Mouse (Mus musculus): ENCODE data around the gene Dnaaf2. TPM values are rescaled to one million over a fixed set of nuclear protein-coding genes. Genes with fewer than 3 reads are reported as not detected.
"Not testable (repeated sequence)": the region's sequence is repeated elsewhere in the genome, so short reads cannot be mapped to it uniquely, and the experiment has no call there.

Dnaaf2 gene
- polyA plus RNA-seq, 1 experiment from 2014 or later = 17.4 TPM

- WGBS = 94% methylated on average over 2 of the region's 2 CpGs
- no peak for ATAC-seq (ENCODE audit: low FRiP score)
- Histone ChIP-seq H3K9me3 (no peaks in the 10 kb centered on the region), H3K9ac (no peak overlapping the region), H3K4me1 (peaks cover 14% of the 10 kb centered on the region), H3K27ac (no peak overlapping the region), H3K36me3 (replicated peaks) (peaks cover 20% of the 10 kb centered on the region), H3K4me2 (no peak overlapping the region), H3K4me3 (replicated peaks) (no peak overlapping the region), H3K27me3 (no peaks in the 10 kb centered on the region)
These were observed 26.9 kb downstream of the Dnaaf2 start for GRCm38 (mm10) chr12:69171307-69171706.

- Histone ChIP-seq H3K9me3 (no peaks in the 10 kb centered on the region), H3K4me1 (peaks cover 14% of the 10 kb centered on the region), H3K9ac (peak within 1 kb of the TSS; percentile 74), H3K27ac (peak within 1 kb of the TSS; percentile 73), H3K36me3 (replicated peaks) (peaks cover 10% of the 10 kb centered on the region; the same call in 1 of the 2 replicates), H3K27me3 (no peaks in the 10 kb centered on the region), H3K4me3 (replicated peaks) (peak within 1 kb of the TSS; percentile 82), H3K4me2 (peak within 1 kb of the TSS; percentile 91)
- WGBS = under 1% methylated on average over 40 of the region's 40 CpGs
- ATAC-seq (ENCODE audit: low FRiP score) = peak; percentile 95
These were observed 29.6 kb downstream of the Dnaaf2 start, which contains the start of gene Lrr1 for GRCm38 (mm10) chr12:69168461-69169106. Gene Lrr1 (plus strand): TSS chr12:69168814.

- ATAC-seq (ENCODE audit: low FRiP score) = peak; percentile 64
- WGBS = 9% methylated on average over 18 of the region's 18 CpGs
- H3K9me3 ChIP-seq = no peaks in the 10 kb centered on the region
- peak overlapping the region; percentile 82 for H3K4me3 ChIP-seq (replicated peaks)
- peak overlapping the region; percentile 73 for H3K27ac ChIP-seq
- H3K4me2 ChIP-seq = peak overlapping the region; percentile 91
- peaks cover 5% of the 10 kb centered on the region; the same call in 1 of the 2 replicates for H3K36me3 ChIP-seq (replicated peaks)
- peak overlapping the region; percentile 74 for H3K9ac ChIP-seq
- H3K27me3 ChIP-seq = no peaks in the 10 kb centered on the region
- peaks cover 14% of the 10 kb centered on the region for H3K4me1 ChIP-seq
These were observed 30.4 kb downstream of the Dnaaf2 start for GRCm38 (mm10) chr12:69167656-69168460.

GRCm38 (mm10) chr12:69166861-69167581 lies 31.2 kb downstream of the Dnaaf2 start:
- not testable (repeated sequence) for H3K9me3 ChIP-seq; H3K4me3 ChIP-seq (replicated peaks); H3K9ac ChIP-seq; H3K4me2 ChIP-seq; H3K27me3 ChIP-seq; H3K36me3 ChIP-seq (replicated peaks); H3K27ac ChIP-seq; ATAC-seq (ENCODE audit: low FRiP score)
- peaks cover 14% of the 10 kb centered on the region for H3K4me1 ChIP-seq
- WGBS = 63% methylated on average over 8 of the region's 8 CpGs

GRCm38 (mm10) chr12:69164904-69165303 lies 33.3 kb downstream of the Dnaaf2 start:
- no peaks in the 10 kb centered on the region for H3K36me3 ChIP-seq (replicated peaks)
- no peak overlapping the region for H3K4me3 ChIP-seq (replicated peaks)
- H3K4me2 ChIP-seq = no peak overlapping the region
- no peak overlapping the region for H3K9ac ChIP-seq
- peaks cover 11% of the 10 kb centered on the region for H3K4me1 ChIP-seq
- H3K27ac ChIP-seq = no peak overlapping the region
- H3K9me3 ChIP-seq = no peaks in the 10 kb centered on the region
- 69% methylated on average over 3 of the region's 3 CpGs for WGBS
- H3K27me3 ChIP-seq = no peaks in the 10 kb centered on the region
- no peak for ATAC-seq (ENCODE audit: low FRiP score)

GRCm38 (mm10) chr12:69163586-69163985 lies 34.6 kb downstream of the Dnaaf2 start:
- not testable (repeated sequence) for H3K27me3 ChIP-seq; H3K4me2 ChIP-seq; ATAC-seq (ENCODE audit: low FRiP score); H3K9ac ChIP-seq; H3K4me1 ChIP-seq; H3K36me3 ChIP-seq (replicated peaks); H3K9me3 ChIP-seq; H3K27ac ChIP-seq; H3K4me3 ChIP-seq (replicated peaks)
- WGBS = 86% methylated on average over 4 of the region's 4 CpGs

- not testable (repeated sequence) for H3K4me3 ChIP-seq (replicated peaks); H3K4me2 ChIP-seq; H3K9me3 ChIP-seq; H3K9ac ChIP-seq; ATAC-seq (ENCODE audit: low FRiP score); H3K4me1 ChIP-seq; H3K27me3 ChIP-seq; H3K27ac ChIP-seq
- 82% methylated on average over 2 of the region's 2 CpGs for WGBS
- H3K36me3 ChIP-seq (replicated peaks) = peaks cover 18% of the 10 kb centered on the region
These were observed 37.6 kb downstream of the Dnaaf2 start for GRCm38 (mm10) chr12:69160677-69161076.

- ATAC-seq (ENCODE audit: low FRiP score) = peak; percentile 5; the same call in 1 of the 2 replicates
These were observed 38.7 kb downstream of the Dnaaf2 start for GRCm38 (mm10) chr12:69159578-69159940.

GRCm38 (mm10) chr12:69158765-69159577 lies 39.3 kb downstream of the Dnaaf2 start, which contains the start of gene Rps29:
Gene Rps29 (minus strand): TSS chr12:69159186.
- peak within 1 kb of the TSS; percentile 95 for H3K27ac ChIP-seq
- H3K4me1 ChIP-seq, H3K27me3 ChIP-seq, H3K9me3 ChIP-seq: not testable (repeated sequence)
- peak within 1 kb of the TSS; percentile 89 for H3K9ac ChIP-seq
- under 1% methylated on average over 60 of the region's 68 CpGs for WGBS
- peak within 1 kb of the TSS; percentile 64 for H3K4me2 ChIP-seq
- peak; percentile 99 for ATAC-seq (ENCODE audit: low FRiP score)
- peaks cover 23% of the 10 kb centered on the region for H3K36me3 ChIP-seq (replicated peaks)
- H3K4me3 ChIP-seq (replicated peaks) = peak within 1 kb of the TSS; percentile 72

More at GRCm38 (mm10) chr12:69159578-69159940, 38.7 kb downstream of the Dnaaf2 start:
- Histone ChIP-seq H3K4me3 (replicated peaks) (peak overlapping the region; percentile 14), H3K9me3 (no peaks in the 10 kb centered on the region), H3K27me3 (no peaks in the 10 kb centered on the region), H3K4me2 (0 out of 2 replicates have a peak overlapping the region, but pooled peaks have one; percentile 6), H3K9ac (no peak overlapping the region), H3K36me3 (replicated peaks) (peaks cover 23% of the 10 kb centered on the region), H3K4me1 (peaks cover 9% of the 10 kb centered on the region), H3K27ac (no peak overlapping the region)
- 5% methylated on average over 9 of the region's 9 CpGs for WGBS

GRCm38 (mm10) chr12:69158366-69158764 lies 39.9 kb downstream of the Dnaaf2 start:
- H3K9ac ChIP-seq = peak overlapping the region; percentile 89
- no peaks in the 10 kb centered on the region for H3K9me3 ChIP-seq
- ATAC-seq (ENCODE audit: low FRiP score) = peak; percentile 15; the same call in 1 of the 2 replicates
- peak overlapping the region; percentile 95 for H3K27ac ChIP-seq
- H3K4me1 ChIP-seq = peaks cover 9% of the 10 kb centered on the region
- H3K27me3 ChIP-seq = no peaks in the 10 kb centered on the region
- H3K4me3 ChIP-seq (replicated peaks) = peak overlapping the region; percentile 72
- WGBS = under 1% methylated on average over 19 of the region's 19 CpGs
- H3K4me2 ChIP-seq = peak overlapping the region; percentile 64
- H3K36me3 ChIP-seq (replicated peaks) = peaks cover 23% of the 10 kb centered on the region

GRCm38 (mm10) chr12:69157107-69157506 lies 41.1 kb downstream of the Dnaaf2 start:
- 94% methylated on average over 2 of the region's 2 CpGs for WGBS
- no peak overlapping the region for H3K27ac ChIP-seq
- no peaks in the 10 kb centered on the region for H3K27me3 ChIP-seq
- no peak for ATAC-seq (ENCODE audit: low FRiP score)
- H3K4me3 ChIP-seq (replicated peaks) = no peak overlapping the region
- H3K9me3 ChIP-seq = no peaks in the 10 kb centered on the region
- no peak overlapping the region for H3K9ac ChIP-seq
- peaks cover 9% of the 10 kb centered on the region for H3K4me1 ChIP-seq
- H3K36me3 ChIP-seq (replicated peaks) = peaks cover 23% of the 10 kb centered on the region
- H3K4me2 ChIP-seq = peak overlapping the region; percentile 64; the same call in 1 of the 2 replicates
